Mouse (Mus musculus) kidney, adult 2 months (tissue): ENCODE measurements at regions not wholly inside any gene's neighbourhood (a gene's known extent, or its start where the extent isn't known, plus 50 kb on each side); places are given as distances from the start of the nearest gene placed in this dataset.

Experiments
- CTCF ChIP-seq: fragments of 200-500 bp; conservative IDR thresholded peaks from 2 replicates; pipeline ENCODE4 v1.5.1; 2011; ENCODE audit warnings: low read depth, mild to moderate bottlenecking, control low read depth, low read length, moderate library complexity, mixed read lengths; ENCODE audit not compliant: insufficient read depth, insufficient read length
- POLR2A ChIP-seq: fragments of 200-500 bp; IDR thresholded peaks from one replicate; pipeline ENCODE4 v1.6.1; 2011; ENCODE audit warnings: low read depth, low read length, control low read depth

DNA sequence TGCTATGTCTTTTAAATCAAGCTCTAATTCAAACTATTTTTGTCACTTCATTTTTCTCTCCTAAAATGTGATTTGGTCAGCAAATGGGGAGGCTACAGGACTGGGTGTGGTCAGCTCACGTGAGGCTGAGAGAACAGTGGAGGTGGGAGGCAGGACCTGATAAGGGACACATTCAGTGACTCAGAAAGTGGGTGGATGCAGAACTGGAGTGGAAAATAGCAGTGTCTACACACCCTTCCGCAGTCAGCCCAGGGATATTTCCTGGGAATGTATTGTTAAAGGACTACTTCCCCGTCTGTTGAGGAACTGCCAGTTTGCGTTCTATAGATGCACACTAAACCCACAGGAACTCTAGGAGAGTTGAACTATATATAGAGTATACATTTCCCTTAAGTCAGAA, 95.2 kb upstream of the Foxa2 start:
- TF ChIP-seq CTCF (no peak), POLR2A (no peak)
